ENCODE assay signal across 8 mouse cellular contexts in the genomic region with DNA sequence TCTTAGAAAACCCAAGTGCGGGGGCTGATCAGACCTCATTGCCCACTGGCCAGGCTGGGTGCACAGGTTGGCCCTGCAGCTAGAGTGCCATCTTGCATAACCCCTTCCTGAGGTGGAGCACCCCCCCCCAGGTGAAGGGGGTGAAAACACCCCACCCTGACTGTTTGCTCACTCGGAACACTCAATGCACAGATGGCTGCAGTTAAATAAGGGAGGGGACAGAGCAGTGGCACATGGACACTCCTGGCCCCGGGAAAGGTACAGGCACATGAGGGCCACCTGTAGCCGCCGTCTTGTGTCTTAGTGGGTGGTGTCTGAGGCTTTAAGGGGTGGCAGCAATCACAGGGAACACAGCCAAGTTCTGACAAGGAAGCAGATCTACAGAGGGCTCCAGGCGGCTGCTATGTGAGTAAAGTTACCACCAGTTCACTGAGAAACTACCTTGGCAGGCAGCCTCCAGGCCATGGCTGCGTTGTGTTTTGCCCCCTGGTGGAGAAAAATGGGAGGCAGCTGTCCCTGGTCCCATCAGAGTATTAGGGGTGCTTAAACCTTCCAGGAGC. TPM values are rescaled to one million over a fixed set of nuclear protein-coding genes. Genes with fewer than 3 reads are reported as not detected.
A peak's percentile ranks its signal among the peaks of the same experiment; 100 is the strongest.
DNase-seq lines count a peak whose midpoint lies in the region; ATAC-seq and TF ChIP-seq lines count a peak whose summit lies in the region.
"Had no signal": no experiment of that assay in that cellular context is flagged by ENCODE, and none has a peak within 500 bp of the region (broad histone marks: within the 10 kb centered on the region; RNA-seq: fewer than 3 reads in every experiment).

No protein-coding gene starts in this region.

- DNase-seq in ZHBTc4 (ENCODE audit: low read depth, low spot score): peak; percentile 64
- peak; percentile 42 for DNase-seq in embryo, embryonic 11.5 days (ENCODE audit: low read depth, low spot score)
- peak; percentile 69 to 70 for DNase-seq in heart, adult 2 months
- peak; percentile 84 for DNase-seq in kidney, postnatal 10 days
- peak; percentile 65 to 73 for DNase-seq in spleen, adult 18-20 months

- ATAC-seq in lung, embryonic 16.5 days (ENCODE audit: low read depth): peak; percentile 82

- no peak overlapping the region for H3K27ac ChIP-seq in ES-Bruce4 (ENCODE audit: insufficient read depth, low read length)
- no peak overlapping the region for H3K27ac ChIP-seq in heart, adult 2 months
- peak overlapping the region; percentile 36; the same call in 1 of the 2 replicates for H3K27ac ChIP-seq in lung, embryonic 16.5 days (ENCODE audit: low read length)

- H3K4me1 ChIP-seq in ES-Bruce4 (ENCODE audit: control insufficient read depth, insufficient read depth, low read length): no peaks in the 10 kb centered on the region
- peaks cover 3% of the 10 kb centered on the region; the same call in 1 of the 2 replicates for H3K4me1 ChIP-seq in heart, adult 2 months (ENCODE audit: control insufficient read depth, insufficient read depth, low read length)
- H3K4me1 ChIP-seq in lung, embryonic 16.5 days (replicated peaks; ENCODE audit: control insufficient read depth, insufficient read depth, low read length): peaks cover 13% of the 10 kb centered on the region

- H3K4me2 ChIP-seq in lung, embryonic 16.5 days (ENCODE audit: low read depth, low read length): no peak overlapping the region

- no peaks in the 10 kb centered on the region for H3K79me2 ChIP-seq in heart, adult 2 months (replicated peaks; ENCODE audit: control insufficient read depth, insufficient read depth, low read length)

- H3K9me3 ChIP-seq in ES-Bruce4 (replicated peaks; ENCODE audit: control insufficient read depth, insufficient read depth, low read length, poor library complexity, severe bottlenecking): peaks cover 2% of the 10 kb centered on the region; the same call in 1 of the 2 replicates
- H3K9me3 ChIP-seq in lung, embryonic 16.5 days (ENCODE audit: control insufficient read depth, low read length): peaks cover 3% of the 10 kb centered on the region

- WGBS in heart, adult 2 months: 42% methylated on average over 7 of the region's 7 CpGs
- WGBS in lung, embryonic 16.5 days: 36% methylated on average over 7 of the region's 7 CpGs

- H3K36me3 ChIP-seq in ES-Bruce4 (ENCODE audit: control insufficient read depth, insufficient read depth, low read length, poor library complexity, severe bottlenecking): no peaks in the 10 kb centered on the region
- H3K36me3 ChIP-seq in heart, adult 2 months (ENCODE audit: control insufficient read depth, insufficient read depth, low read length): no peaks in the 10 kb centered on the region
- peaks cover 3% of the 10 kb centered on the region for H3K36me3 ChIP-seq in lung, embryonic 16.5 days (ENCODE audit: control insufficient read depth, insufficient read depth, low read length)

- no peak for TF ChIP-seq EP300 in ES-Bruce4 (IDR thresholded peaks at IDR 0.05; ENCODE audit: insufficient read depth, low read depth, low read length)
- peak; percentile 27; the same call in 1 of the 2 replicates for TF ChIP-seq EP300 in heart, adult 2 months (IDR thresholded peaks at IDR 0.05; ENCODE audit: insufficient read depth, low read depth, low read length)

- peak; percentile 72 for TF ChIP-seq CTCF in ES-Bruce4 (IDR thresholded peaks at IDR 0.05; ENCODE audit: low read depth, low read length)
- TF ChIP-seq CTCF in heart, adult 2 months (IDR thresholded peaks at IDR 0.05): peak; percentile 85

- H3K27me3 ChIP-seq in ES-Bruce4 (ENCODE audit: control insufficient read depth, insufficient read depth, low read length, poor library complexity, severe bottlenecking): no peaks in the 10 kb centered on the region
- no peaks in the 10 kb centered on the region for H3K27me3 ChIP-seq in heart, adult 2 months (ENCODE audit: control insufficient read depth, insufficient read depth, low read length)
- no peaks in the 10 kb centered on the region for H3K27me3 ChIP-seq in lung, embryonic 16.5 days (ENCODE audit: control insufficient read depth, insufficient read depth, low read depth, low read length)

- no peak overlapping the region for H3K9ac ChIP-seq in ES-Bruce4 (ENCODE audit: low read depth, poor library complexity, severe bottlenecking)
- H3K9ac ChIP-seq in heart, adult 2 months (ENCODE audit: low read depth, low read length): no peak overlapping the region
- 0 out of 2 replicates have a peak overlapping the region, but pooled peaks have one; percentile 23 for H3K9ac ChIP-seq in lung, embryonic 16.5 days (ENCODE audit: low read length)

- no peak overlapping the region for H3K4me3 ChIP-seq in ES-Bruce4 (ENCODE audit: low read depth, low read length)
- H3K4me3 ChIP-seq in heart, adult 2 months: no peak overlapping the region
- H3K4me3 ChIP-seq in lung, embryonic 16.5 days (ENCODE audit: low read length): no peak overlapping the region
- H3K4me3 ChIP-seq: megakaryocyte, embryonic 14.5 days had no signal

- TF ChIP-seq POLR2A in ES-Bruce4 (IDR thresholded peaks at IDR 0.05; ENCODE audit: insufficient read depth, low read length): no peak
- no peak for TF ChIP-seq POLR2A in heart, adult 2 months (IDR thresholded peaks at IDR 0.05; ENCODE audit: insufficient read depth, low read depth, low read length)

- intact Hi-C loops in heart, adult 2 months (cut with DNase I): loop anchor here (2.0 kb wide), 1 partner anchor 123 kb away; no protein-coding TSS in a partner anchor

RNA-seq across cellular contexts. Expression of a gene that starts 14.9 kb away (rescaled TPM):
- polyA plus RNA-seq in ES-Bruce4 (2011; ENCODE audit: insufficient read depth, insufficient read length, low read depth, missing spikeins): 19.1 and 21.4 TPM in 2 replicates
- total RNA-seq in heart, adult 2 months (2021): 10 to 100 TPM; 10.6 to 11.0 TPM
- 13.9 and 14.6 TPM in 2 replicates for polyA plus RNA-seq in heart, adult 2 months (2012; rRNA removed)
- 27.9 and 29.4 TPM in 2 replicates for polyA plus RNA-seq in lung, embryonic 16.5 days (2015; fragmentation: Nextera tagmentation; extraction: Ambion mirVana)

RNA-seq across cellular contexts. Expression of a gene that starts 38.5 kb away (rescaled TPM):
- polyA plus RNA-seq in ES-Bruce4 (2011; ENCODE audit: insufficient read depth, insufficient read length, low read depth, missing spikeins): 11.0 and 16.9 TPM in 2 replicates
- 1 to 10 TPM; 3.7 to 7.1 TPM for total RNA-seq in heart, adult 2 months (2021)
- 5.8 TPM in 2 replicates for polyA plus RNA-seq in heart, adult 2 months (2012; rRNA removed)
- 20.9 and 21.5 TPM in 2 replicates for polyA plus RNA-seq in lung, embryonic 16.5 days (2015; fragmentation: Nextera tagmentation; extraction: Ambion mirVana)

RNA-seq across cellular contexts. Expression of a gene that starts 41.1 kb away (rescaled TPM):
- 9.3 and 9.6 TPM in 2 replicates for polyA plus RNA-seq in ES-Bruce4 (2011; ENCODE audit: insufficient read depth, insufficient read length, low read depth, missing spikeins)
- total RNA-seq in heart, adult 2 months (2021): 1 to 10 TPM; 6.4 to 8.2 TPM
- polyA plus RNA-seq in heart, adult 2 months (2012; rRNA removed): 11.0 and 13.2 TPM in 2 replicates
- polyA plus RNA-seq in lung, embryonic 16.5 days (2015; fragmentation: Nextera tagmentation; extraction: Ambion mirVana): 24.4 TPM in 2 replicates

RNA-seq across cellular contexts. Expression of a gene that starts 56.6 kb away (rescaled TPM):
- 4.1 and 4.4 TPM in 2 replicates for polyA plus RNA-seq in ES-Bruce4 (2011; ENCODE audit: insufficient read depth, insufficient read length, low read depth, missing spikeins)
- 10 to 100 TPM in 1 of 2 experiments, 1 to 10 TPM in 1; 7.4 to 11.5 TPM for total RNA-seq in heart, adult 2 months (2021)
- polyA plus RNA-seq in heart, adult 2 months (2012; rRNA removed): 18.4 and 23.1 TPM in 2 replicates
- 24.9 and 25.8 TPM in 2 replicates for polyA plus RNA-seq in lung, embryonic 16.5 days (2015; fragmentation: Nextera tagmentation; extraction: Ambion mirVana)
